Mouse (Mus musculus): ENCODE results near the gene Gcnt2. TPM values are rescaled to one million over a fixed set of nuclear protein-coding genes. Genes with fewer than 3 reads are reported as not detected.
A peak's percentile ranks its signal among the peaks of the same experiment; 100 is the strongest.
"Not testable (repeated sequence)": the region's sequence is repeated elsewhere in the genome, so short reads cannot be mapped to it uniquely, and the experiment has no call there.

Gcnt2 gene
- polyA plus RNA-seq, 1 experiment from 2014 or later: 7.3 TPM

- H3K9me3 ChIP-seq (replicated peaks; ENCODE audit: low read length): no peaks in the 10 kb centered on the region
- H3K36me3 ChIP-seq (ENCODE audit: insufficient read depth, low read length): no peaks in the 10 kb centered on the region
- no peak overlapping the region for H3K4me2 ChIP-seq (ENCODE audit: low read length)
- ATAC-seq (replicated peaks; ENCODE audit: low FRiP score, low read depth) (no peak), DNase-seq (ENCODE audit: low spot score) (no peak)
- 94% methylated on average over 5 of the region's 5 CpGs for WGBS
- TF ChIP-seq CTCF (IDR thresholded peaks at IDR 0.05; ENCODE audit: low read depth): no peak
- H3K9ac ChIP-seq (ENCODE audit: low read depth, low read length): no peak overlapping the region
- no peak overlapping the region for H3K27ac ChIP-seq
- no peaks in the 10 kb centered on the region for H3K27me3 ChIP-seq (ENCODE audit: insufficient read depth, low read length)
- H3K4me1 ChIP-seq (replicated peaks; ENCODE audit: insufficient read depth, low read length): no peaks in the 10 kb centered on the region
- H3K4me3 ChIP-seq (replicated peaks; ENCODE audit: low read depth, low read length): no peak overlapping the region
Measured at GRCm38 (mm10) chr13:40986081-40986480, 126.5 kb downstream of the Gcnt2 start.

DNA sequence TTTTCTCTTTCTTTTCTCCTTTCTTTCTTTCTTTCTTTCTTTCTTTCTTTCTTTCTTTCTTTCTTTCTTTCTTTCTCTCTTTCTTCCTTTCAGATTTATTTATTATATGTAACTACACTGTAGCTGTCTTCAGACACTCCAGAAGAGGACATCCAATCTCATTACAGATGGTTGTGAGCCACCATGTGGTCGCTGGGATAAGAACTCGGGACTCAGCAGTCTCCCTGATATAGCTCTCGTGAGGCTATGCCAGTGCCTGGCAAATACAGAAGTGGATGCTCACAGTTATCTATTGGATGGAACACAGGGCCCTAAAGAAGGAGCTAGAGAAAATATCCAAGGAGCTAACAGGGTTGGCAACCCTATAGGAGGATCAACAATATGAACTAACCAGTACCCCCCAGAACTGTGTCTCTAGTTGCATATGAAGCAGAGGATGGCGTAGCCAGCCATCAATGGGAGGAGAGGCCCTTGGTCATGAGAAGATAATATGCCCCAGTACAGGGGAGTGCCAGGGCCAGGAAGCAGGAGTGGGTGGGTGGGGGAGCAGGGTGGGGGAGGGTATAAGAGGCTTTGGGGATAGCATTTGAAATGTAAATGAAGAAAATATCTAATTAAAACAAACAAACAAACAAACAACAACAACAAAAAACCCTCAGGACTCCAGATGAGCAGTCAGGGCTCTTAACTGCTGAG is 128.2 kb downstream of the Gcnt2 start:
- DNase-seq (ENCODE audit: low spot score); ATAC-seq (replicated peaks; ENCODE audit: low FRiP score, low read depth): not testable (repeated sequence)
- 66% methylated on average over 4 of the region's 4 CpGs for WGBS

GRCm38 (mm10) chr13:40988418-40988817 is 128.9 kb downstream of the Gcnt2 start:
- H3K9me3 ChIP-seq (replicated peaks; ENCODE audit: low read length): no peaks in the 10 kb centered on the region
- H3K36me3 ChIP-seq (ENCODE audit: insufficient read depth, low read length): no peaks in the 10 kb centered on the region
- WGBS: 47% methylated on average over 2 of the region's 2 CpGs
- no peak overlapping the region for H3K4me3 ChIP-seq (replicated peaks; ENCODE audit: low read depth, low read length)
- H3K9ac ChIP-seq (ENCODE audit: low read depth, low read length): no peak overlapping the region
- no peak overlapping the region for H3K27ac ChIP-seq
- ATAC-seq (replicated peaks; ENCODE audit: low FRiP score, low read depth) (no peak), DNase-seq (ENCODE audit: low spot score) (no peak)
- no peaks in the 10 kb centered on the region for H3K27me3 ChIP-seq (ENCODE audit: insufficient read depth, low read length)
- H3K4me1 ChIP-seq (replicated peaks; ENCODE audit: insufficient read depth, low read length): no peaks in the 10 kb centered on the region
- no peak overlapping the region for H3K4me2 ChIP-seq (ENCODE audit: low read length)
- TF ChIP-seq CTCF (IDR thresholded peaks at IDR 0.05; ENCODE audit: low read depth): no peak

More for the DNA sequence above, 128.2 kb downstream of the Gcnt2 start:
- H3K9me3 ChIP-seq (replicated peaks; ENCODE audit: low read length); H3K27ac ChIP-seq; H3K4me3 ChIP-seq (replicated peaks; ENCODE audit: low read depth, low read length); H3K9ac ChIP-seq (ENCODE audit: low read depth, low read length); H3K4me1 ChIP-seq (replicated peaks; ENCODE audit: insufficient read depth, low read length); H3K4me2 ChIP-seq (ENCODE audit: low read length); H3K36me3 ChIP-seq (ENCODE audit: insufficient read depth, low read length); H3K27me3 ChIP-seq (ENCODE audit: insufficient read depth, low read length): not testable (repeated sequence)

DNA sequence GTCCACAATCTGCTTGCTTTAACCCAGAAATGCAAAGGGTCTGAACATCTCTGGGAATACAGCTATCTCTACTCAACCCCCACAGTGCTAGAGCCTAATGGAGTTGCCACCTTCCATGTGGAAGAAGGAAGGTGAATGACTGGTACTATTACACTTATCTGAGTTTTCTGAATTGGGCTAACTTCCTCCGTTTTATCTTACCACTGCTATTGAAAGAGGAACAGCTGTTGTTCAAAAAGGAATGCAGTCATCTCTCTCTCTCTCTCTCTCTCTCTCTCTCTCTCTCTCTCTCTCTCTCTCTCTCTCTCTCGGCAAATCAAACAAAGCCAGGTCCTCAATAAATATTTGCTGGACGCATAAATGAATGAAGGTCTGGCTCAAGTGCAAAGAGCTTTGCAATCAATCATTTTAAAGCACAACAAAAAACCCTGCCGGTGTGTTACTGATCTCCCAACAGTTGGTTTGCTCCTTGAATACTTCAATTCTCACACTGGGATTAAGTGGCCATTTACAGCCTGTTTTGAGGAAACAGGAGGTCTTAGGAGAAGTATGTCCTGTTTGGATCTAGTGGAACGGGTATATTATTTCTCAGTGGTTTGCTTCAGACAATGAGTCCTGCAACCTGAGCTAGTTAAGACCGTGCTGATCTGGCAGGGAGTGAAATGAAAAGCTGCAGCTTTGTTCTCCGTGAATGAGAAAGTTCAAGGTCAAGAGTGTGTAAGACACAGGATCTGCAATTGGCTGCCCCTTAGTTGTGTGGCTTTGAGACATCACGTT is 135.1 kb downstream of the Gcnt2 start:
- no peak overlapping the region for H3K4me3 ChIP-seq (replicated peaks; ENCODE audit: low read depth, low read length)
- DNase-seq (ENCODE audit: low spot score): peak; percentile 79

DNA sequence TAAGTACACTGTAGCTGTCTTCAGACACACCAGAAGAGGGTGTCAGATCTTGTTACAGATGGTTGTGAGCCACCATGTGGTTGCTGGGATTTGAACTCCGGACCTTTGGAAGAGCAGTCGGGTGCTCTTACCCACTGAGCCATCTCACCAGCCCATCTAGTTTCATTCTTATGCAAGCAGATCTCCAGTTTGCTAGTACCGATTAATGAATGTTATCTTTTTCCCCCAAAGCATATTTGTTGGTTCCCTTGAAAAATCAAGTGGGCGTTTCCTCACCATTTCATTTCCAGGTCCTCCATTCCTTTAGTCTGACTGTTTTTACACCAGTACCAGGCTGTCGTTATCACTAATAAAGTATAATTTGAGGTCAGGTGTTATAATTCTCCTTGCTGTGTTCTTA is 139.0 kb downstream of the Gcnt2 start:
- not testable (repeated sequence) for ATAC-seq (replicated peaks; ENCODE audit: low FRiP score, low read depth); H3K4me3 ChIP-seq (replicated peaks; ENCODE audit: low read depth, low read length); H3K9me3 ChIP-seq (replicated peaks; ENCODE audit: low read length); H3K9ac ChIP-seq (ENCODE audit: low read depth, low read length); H3K27me3 ChIP-seq (ENCODE audit: insufficient read depth, low read length); H3K27ac ChIP-seq; H3K4me2 ChIP-seq (ENCODE audit: low read length); DNase-seq (ENCODE audit: low spot score); H3K4me1 ChIP-seq (replicated peaks; ENCODE audit: insufficient read depth, low read length); H3K36me3 ChIP-seq (ENCODE audit: insufficient read depth, low read length)
- WGBS: 89% methylated on average over 5 of the region's 5 CpGs

More for the DNA sequence above, 135.1 kb downstream of the Gcnt2 start:
- peak; percentile 46 for ATAC-seq (replicated peaks; ENCODE audit: low FRiP score, low read depth)
- TF ChIP-seq CTCF (IDR thresholded peaks at IDR 0.05; ENCODE audit: low read depth): no peak
- H3K9ac ChIP-seq (ENCODE audit: low read depth, low read length): no peak overlapping the region
- H3K9me3 ChIP-seq (replicated peaks; ENCODE audit: low read length): no peaks in the 10 kb centered on the region
- WGBS: 8% methylated on average over 8 of the region's 8 CpGs
- 0 out of 2 replicates have a peak, but pooled peaks cover 2% of the 10 kb centered on the region for H3K4me1 ChIP-seq (replicated peaks; ENCODE audit: insufficient read depth, low read length)
- no peaks in the 10 kb centered on the region for H3K36me3 ChIP-seq (ENCODE audit: insufficient read depth, low read length)
- peak overlapping the region; percentile 36; the same call in 1 of the 2 replicates for H3K27ac ChIP-seq
- H3K4me2 ChIP-seq (ENCODE audit: low read length): peak overlapping the region; percentile 2; the same call in 1 of the 2 replicates
- H3K27me3 ChIP-seq (ENCODE audit: insufficient read depth, low read length): no peaks in the 10 kb centered on the region

GRCm38 (mm10) chr13:41000140-41000925 is 140.8 kb downstream of the Gcnt2 start:
- peak overlapping the region; percentile 83 for H3K4me2 ChIP-seq (ENCODE audit: low read length)
- H3K4me1 ChIP-seq (replicated peaks; ENCODE audit: insufficient read depth, low read length): peaks cover 8% of the 10 kb centered on the region; the same call in 1 of the 2 replicates
- H3K27me3 ChIP-seq (ENCODE audit: insufficient read depth, low read length): no peaks in the 10 kb centered on the region
- H3K27ac ChIP-seq: peak overlapping the region; percentile 98
- under 1% methylated on average over 25 of the region's 25 CpGs for whole genome bisulfite sequencing
- DNase-seq (ENCODE audit: low spot score) (peak; percentile 53), ATAC-seq (replicated peaks; ENCODE audit: low FRiP score, low read depth) (peak; percentile 68)
- peak overlapping the region; percentile 99 for H3K4me3 ChIP-seq (replicated peaks; ENCODE audit: low read depth, low read length)
- H3K9ac ChIP-seq (ENCODE audit: low read depth, low read length): peak overlapping the region; percentile 85
- 0 out of 2 replicates have a peak, but pooled peaks cover 6% of the 10 kb centered on the region for H3K36me3 ChIP-seq (ENCODE audit: insufficient read depth, low read length)
- H3K9me3 ChIP-seq (replicated peaks; ENCODE audit: low read length): no peaks in the 10 kb centered on the region
- peak; percentile 65 for TF ChIP-seq CTCF (IDR thresholded peaks at IDR 0.05; ENCODE audit: low read depth)
